Mouse (Mus musculus) hindbrain, embryonic 14.5 days (tissue): ENCODE data around the gene Cbarp. TPM values are rescaled to one million over a fixed set of nuclear protein-coding genes. Genes with fewer than 3 reads are reported as not detected.
"Not testable (repeated sequence)": the region's sequence is repeated elsewhere in the genome, so short reads cannot be mapped to it uniquely, and the experiment has no call there.

Experiments used
- ATAC-seq: fragments of 200-750 bp; cut with Nextera tagmentation; 2 replicates; pipeline ENCODE4 v1.8.0; 2017; ENCODE audit warnings: moderate number of reproducible peaks, mild to moderate bottlenecking, moderate TSS enrichment, moderate library complexity; ENCODE audit not compliant: low FRiP score
- DNase-seq: peaks from one replicate; pipeline ENCODE4 v3.0.0-alpha.2; 2015; ENCODE audit warnings: low spot score
- H3K27ac ChIP-seq: fragments of 300-500 bp; sonication (generic); 2 replicates; pipeline ENCODE4 v1.5.1; 2014; ENCODE audit warnings: mild to moderate bottlenecking, moderate library complexity
- H3K27me3 ChIP-seq: fragments of 300-500 bp; sonication (generic); 2 replicates; pipeline ENCODE4 v1.6.1; 2014; ENCODE audit warnings: mild to moderate bottlenecking, low read length, mixed read lengths; ENCODE audit not compliant: control insufficient read depth, insufficient read depth
- H3K36me3 ChIP-seq: fragments of 300-500 bp; sonication (generic); replicated peaks from 2 replicates; pipeline ENCODE4 v1.6.1; 2014; ENCODE audit not compliant: control insufficient read depth, insufficient read depth
- H3K4me1 ChIP-seq: fragments of 300-500 bp; sonication (generic); replicated peaks from 2 replicates; pipeline ENCODE4 v1.6.1; 2014; ENCODE audit warnings: antibody characterized with exemption, low read length, mixed read lengths; ENCODE audit not compliant: control insufficient read depth, insufficient read depth
- H3K4me2 ChIP-seq: fragments of 300-500 bp; sonication (generic); replicated peaks from 2 replicates; pipeline ENCODE4 v1.6.1; 2014; ENCODE audit warnings: mild to moderate bottlenecking, moderate library complexity
- H3K4me3 ChIP-seq: fragments of 300-500 bp; sonication (generic); replicated peaks from 2 replicates; pipeline ENCODE4 v1.5.1; 2014; ENCODE audit warnings: mild to moderate bottlenecking, low read length
- H3K9ac ChIP-seq: fragments of 300-500 bp; sonication (generic); 2 replicates; pipeline ENCODE4 v1.6.1; 2014
- H3K9me3 ChIP-seq: fragments of 300-500 bp; sonication (generic); 2 replicates; pipeline ENCODE4 v1.6.1; 2016; ENCODE audit warnings: low read length; ENCODE audit not compliant: control insufficient read depth
- WGBS: fragments of 180-500 bp; shearing (Covaris S2); extraction: QIAGEN DNeasy Blood & Tissue Kit; methylation state at CpG from one replicate; pipeline ENCODE4 v1.1.7; 2014; 5-methylcytosine and 5-hydroxymethylcytosine counted together
- polyA plus RNA-seq: library from polyadenylated mRNA; unstranded; fragments of >200 nt; fragmentation: Nextera tagmentation; extraction: Ambion mirVana; gene quantifications from 2 replicates; pipeline ENCODE4 v1.2.1, GENCODE M21; 2014

Gene Cbarp
- polyA plus RNA-seq, 1 experiment from 2014 or later, result 93.4 TPM

DNA sequence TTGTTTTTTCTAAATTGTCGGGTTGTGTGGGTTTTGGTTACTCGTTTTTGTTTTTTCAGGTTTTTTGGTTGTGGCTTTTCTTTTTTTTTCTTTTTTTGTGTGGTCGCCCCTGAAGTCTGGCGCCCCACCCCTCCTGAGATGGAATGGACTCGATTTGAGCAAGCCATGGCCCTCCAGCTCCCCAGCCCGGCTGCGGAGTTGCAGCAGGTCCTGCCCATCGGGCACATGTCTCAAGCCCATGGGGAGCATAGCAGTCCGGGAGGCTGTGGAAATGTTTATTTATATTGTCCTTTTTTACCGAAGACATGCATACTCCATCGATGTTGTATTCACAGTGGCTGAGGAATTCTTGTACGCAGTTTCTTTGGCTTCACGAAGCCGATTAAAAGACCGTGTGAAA lies 30.6 kb upstream of the Cbarp start:
- H3K27me3 ChIP-seq, result no peaks in the 10 kb centered on the region
- H3K27ac ChIP-seq, result no peak overlapping the region
- no peaks in the 10 kb centered on the region for H3K9me3 ChIP-seq
- H3K4me3 ChIP-seq, result no peak overlapping the region; the same call in 1 of the 2 replicates
- no peak overlapping the region for H3K4me2 ChIP-seq
- ATAC-seq (no peak), DNase-seq (no peak)
- no peak overlapping the region for H3K9ac ChIP-seq
- H3K4me1 ChIP-seq, result peaks cover 36% of the 10 kb centered on the region
- H3K36me3 ChIP-seq, result peaks cover 30% of the 10 kb centered on the region
- 92% methylated on average over 15 of the region's 15 CpGs for WGBS

DNA sequence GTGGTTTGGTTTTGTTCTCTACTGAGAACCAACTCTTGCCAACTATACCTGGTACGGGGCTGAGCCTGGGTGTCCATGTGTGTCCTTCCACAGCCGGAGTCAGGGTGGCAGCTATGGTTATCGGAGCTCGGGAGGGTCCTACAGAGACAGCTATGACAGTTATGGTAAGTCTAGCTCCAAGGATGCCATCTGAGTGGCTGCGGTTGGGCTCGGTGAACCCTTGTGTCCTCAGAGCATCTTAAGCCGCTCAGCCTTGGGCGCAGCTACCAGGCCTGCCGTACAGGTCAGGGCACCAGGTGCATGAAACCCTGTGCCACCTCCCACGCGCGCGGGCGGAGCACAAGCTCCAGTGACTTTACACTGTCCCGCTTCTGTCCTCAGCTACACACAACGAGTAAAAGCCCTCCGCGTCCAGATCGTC lies 30.0 kb upstream of the Cbarp start:
- Histone ChIP-seq H3K4me3 (no peak overlapping the region), H3K27ac (no peak overlapping the region), H3K27me3 (no peaks in the 10 kb centered on the region), H3K4me1 (peaks cover 35% of the 10 kb centered on the region), H3K4me2 (no peak overlapping the region), H3K9ac (no peak overlapping the region), H3K9me3 (no peaks in the 10 kb centered on the region), H3K36me3 (peaks cover 30% of the 10 kb centered on the region)
- no peak for ATAC-seq
- 96% methylated on average over 19 of the region's 19 CpGs for WGBS
- DNase-seq, result no peak

DNA sequence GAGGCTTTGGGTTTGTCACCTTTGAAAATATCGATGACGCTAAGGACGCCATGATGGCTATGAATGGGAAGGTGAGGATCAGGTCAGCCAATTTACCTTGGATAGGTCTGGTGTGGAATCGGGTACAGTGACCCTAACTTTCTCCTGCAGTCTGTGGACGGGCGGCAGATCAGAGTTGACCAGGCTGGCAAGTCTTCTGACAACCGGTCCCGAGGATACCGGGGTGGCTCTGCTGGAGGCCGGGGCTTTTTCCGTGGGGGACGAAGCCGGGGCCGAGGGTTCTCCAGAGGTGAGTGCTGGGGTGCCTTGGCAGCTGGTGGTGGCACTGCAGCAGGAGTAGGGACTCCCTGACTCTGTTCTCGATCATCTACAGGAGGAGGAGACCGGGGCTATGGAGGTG lies 29.4 kb upstream of the Cbarp start:
- ATAC-seq (no peak), DNase-seq (no peak)
- Histone ChIP-seq H3K4me1 (peaks cover 35% of the 10 kb centered on the region), H3K4me3 (no peak overlapping the region), H3K4me2 (peak overlapping the region; percentile 4; the same call in 1 of the 2 replicates), H3K36me3 (peaks cover 30% of the 10 kb centered on the region), H3K27ac (no peak overlapping the region), H3K27me3 (no peaks in the 10 kb centered on the region), H3K9me3 (no peaks in the 10 kb centered on the region), H3K9ac (no peak overlapping the region)
- 93% methylated on average over 16 of the region's 16 CpGs for WGBS

DNA sequence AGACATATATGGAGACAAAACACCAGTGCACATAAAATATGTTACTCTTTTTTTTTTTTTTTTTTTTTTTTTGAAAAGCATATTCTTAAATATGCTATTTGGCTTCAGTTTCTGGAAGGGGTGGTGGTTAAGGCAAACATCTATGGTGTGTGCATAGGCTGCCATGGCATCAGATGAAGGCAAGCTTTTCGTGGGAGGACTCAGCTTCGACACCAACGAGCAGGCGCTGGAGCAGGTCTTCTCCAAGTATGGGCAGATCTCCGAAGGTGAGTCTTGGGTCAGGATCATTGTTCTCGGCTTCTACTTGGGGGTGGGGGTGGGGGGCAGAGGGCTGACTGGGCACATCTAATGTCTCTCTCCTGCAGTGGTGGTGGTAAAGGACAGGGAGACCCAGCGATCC lies 29.0 kb upstream of the Cbarp start:
- no peaks in the 10 kb centered on the region for H3K9me3 ChIP-seq
- no peak for DNase-seq
- ATAC-seq, result no peak
- WGBS, result 96% methylated on average over 7 of the region's 7 CpGs
- H3K4me3 ChIP-seq, result no peak overlapping the region
- H3K27me3 ChIP-seq, result no peaks in the 10 kb centered on the region
- peaks cover 30% of the 10 kb centered on the region for H3K36me3 ChIP-seq
- no peak overlapping the region for H3K27ac ChIP-seq
- H3K9ac ChIP-seq, result peak overlapping the region; percentile 100; the same call in 1 of the 2 replicates
- H3K4me1 ChIP-seq, result peaks cover 38% of the 10 kb centered on the region
- H3K4me2 ChIP-seq, result peak overlapping the region; percentile 88

DNA sequence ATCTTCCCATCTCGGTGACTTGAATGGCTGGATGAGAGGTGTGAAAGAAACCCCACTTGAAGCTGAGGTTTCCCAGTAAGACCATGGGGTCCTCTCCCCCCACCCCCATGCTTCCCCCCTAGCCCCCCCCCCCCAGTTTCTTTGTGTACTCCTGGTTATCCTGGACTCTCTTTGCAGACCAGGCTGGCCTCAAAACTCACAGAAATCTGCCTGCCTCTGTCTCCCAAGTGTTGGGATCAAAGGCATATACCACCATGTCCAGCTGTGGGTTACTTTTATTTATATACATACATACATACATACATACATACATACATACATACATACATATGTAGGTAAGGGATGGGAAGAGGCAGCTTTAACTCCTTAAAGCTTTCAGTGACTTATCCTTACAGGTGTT lies 28.4 kb upstream of the Cbarp start:
- Histone ChIP-seq H3K4me2 (peak overlapping the region; percentile 88), H3K9me3 (no peaks in the 10 kb centered on the region), H3K4me1 (peaks cover 44% of the 10 kb centered on the region), H3K9ac (peak overlapping the region; percentile 100), H3K36me3 (peaks cover 30% of the 10 kb centered on the region), H3K4me3 (peak overlapping the region; percentile 100), H3K27ac (no peak overlapping the region), H3K27me3 (no peaks in the 10 kb centered on the region)
- DNase-seq (no peak), ATAC-seq (no peak)
- WGBS, result 50% methylated on average over 1 of the region's 1 CpGs

DNA sequence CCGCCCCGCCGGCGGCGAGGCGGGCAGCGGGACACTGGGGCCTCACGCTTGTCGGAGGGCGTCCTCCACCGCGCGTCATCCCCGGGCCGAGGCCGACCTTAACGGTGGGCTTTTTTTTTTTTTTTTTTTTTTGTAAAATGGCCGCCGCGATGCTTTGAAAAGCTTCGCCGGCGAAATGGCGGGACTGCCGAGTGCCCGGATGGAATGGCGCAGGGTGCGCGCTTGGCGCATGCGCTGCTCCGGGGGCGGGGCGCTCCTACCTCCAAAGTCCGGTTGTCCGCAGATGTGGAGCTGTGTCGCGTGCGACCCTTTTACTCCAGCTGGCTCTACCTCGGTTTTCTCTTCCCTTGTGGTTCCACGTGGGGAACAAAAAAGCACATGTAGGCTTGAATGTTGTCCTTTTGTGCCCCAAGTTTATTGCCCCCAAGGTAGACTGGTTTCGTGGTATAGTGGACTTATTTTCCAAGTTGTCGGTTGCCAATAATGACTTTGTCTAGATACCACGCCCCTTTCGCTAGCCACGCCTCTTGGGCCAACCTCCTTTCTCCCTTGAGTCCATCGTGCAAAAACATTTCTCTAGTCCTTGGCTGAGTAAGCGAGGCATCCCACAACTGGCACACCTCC lies 27.5 kb upstream of the Cbarp start:
- under 1% methylated on average over 45 of the region's 48 CpGs for WGBS
- Histone ChIP-seq H3K27ac (peak overlapping the region; percentile 100), H3K9ac (peak overlapping the region; percentile 100), H3K36me3 (peaks cover 30% of the 10 kb centered on the region), H3K4me1 (peaks cover 42% of the 10 kb centered on the region), H3K4me2 (peak overlapping the region; percentile 88), H3K27me3 (no peaks in the 10 kb centered on the region), H3K9me3 (no peaks in the 10 kb centered on the region), H3K4me3 (peak overlapping the region; percentile 100)
- DNase-seq, result peak; percentile 94
- ATAC-seq, result peak; percentile 25

DNA sequence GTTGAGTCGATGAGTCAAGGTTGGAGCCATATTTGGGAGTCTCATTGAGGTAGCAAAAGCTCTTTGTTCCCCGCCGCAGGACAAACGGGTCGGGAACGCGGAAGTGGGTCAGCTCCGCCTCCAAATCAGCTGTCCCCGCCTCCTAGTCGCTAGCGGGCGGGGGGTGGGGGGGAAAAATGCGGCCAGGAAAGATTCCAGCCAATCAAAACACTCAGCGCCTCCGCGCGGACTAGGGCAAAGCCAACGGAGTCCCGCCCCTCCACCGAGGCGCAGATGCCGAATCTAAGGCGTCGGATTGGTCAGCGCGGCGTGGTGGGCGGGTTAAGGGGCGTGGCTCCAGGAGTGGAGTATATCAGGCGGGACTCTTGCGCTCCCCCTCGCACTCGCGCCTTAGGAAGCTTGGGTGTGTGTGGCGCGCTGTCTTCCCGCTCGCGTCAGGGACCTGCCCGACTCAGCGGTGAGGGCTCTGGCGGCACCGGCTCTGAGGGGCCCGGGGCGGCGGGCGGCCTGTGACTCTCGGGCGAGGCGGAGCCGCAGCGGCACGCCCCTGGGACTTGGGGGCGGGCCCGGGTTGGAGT lies 26.9 kb upstream of the Cbarp start:
- H3K4me1 ChIP-seq, result peaks cover 41% of the 10 kb centered on the region
- peak overlapping the region; percentile 100 for H3K4me3 ChIP-seq
- H3K36me3 ChIP-seq, result peaks cover 30% of the 10 kb centered on the region
- peak overlapping the region; percentile 88 for H3K4me2 ChIP-seq
- ATAC-seq (peak; percentile 92), DNase-seq (peak; percentile 98)
- under 1% methylated on average over 55 of the region's 55 CpGs for WGBS
- no peaks in the 10 kb centered on the region for H3K27me3 ChIP-seq
- H3K9me3 ChIP-seq, result no peaks in the 10 kb centered on the region
- peak overlapping the region; percentile 100 for H3K9ac ChIP-seq
- H3K27ac ChIP-seq, result peak overlapping the region; percentile 100

DNA sequence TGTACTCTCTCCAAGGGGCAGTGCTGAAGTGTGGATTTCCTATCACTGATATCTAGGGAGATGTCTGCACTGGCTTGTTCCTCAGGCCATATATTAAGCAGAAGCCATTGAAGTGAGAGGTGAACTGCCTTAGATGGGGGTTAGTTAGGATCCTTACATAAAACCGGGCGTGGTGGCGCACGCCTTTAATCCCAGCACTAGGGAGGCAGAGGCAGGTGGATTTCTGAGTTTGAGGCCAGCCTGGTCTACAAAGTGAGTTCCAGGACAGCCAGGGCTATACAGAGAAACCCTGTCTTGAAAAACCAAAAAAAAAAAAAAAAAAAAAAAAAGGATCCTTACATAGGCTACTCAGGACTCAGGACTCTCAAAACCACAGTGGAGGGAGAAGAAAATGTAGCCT lies 25.5 kb upstream of the Cbarp start:
- DNase-seq, H3K27me3 ChIP-seq, ATAC-seq, H3K9me3 ChIP-seq: not testable (repeated sequence)
- peak overlapping the region; percentile 88 for H3K4me2 ChIP-seq
- WGBS, result 83% methylated on average over 4 of the region's 4 CpGs
- peaks cover 17% of the 10 kb centered on the region for H3K36me3 ChIP-seq
- H3K4me3 ChIP-seq, result peak overlapping the region; percentile 40; the same call in 1 of the 2 replicates
- peak overlapping the region; percentile 42 for H3K9ac ChIP-seq
- H3K27ac ChIP-seq, result peak overlapping the region; percentile 87
- H3K4me1 ChIP-seq, result peaks cover 40% of the 10 kb centered on the region

DNA sequence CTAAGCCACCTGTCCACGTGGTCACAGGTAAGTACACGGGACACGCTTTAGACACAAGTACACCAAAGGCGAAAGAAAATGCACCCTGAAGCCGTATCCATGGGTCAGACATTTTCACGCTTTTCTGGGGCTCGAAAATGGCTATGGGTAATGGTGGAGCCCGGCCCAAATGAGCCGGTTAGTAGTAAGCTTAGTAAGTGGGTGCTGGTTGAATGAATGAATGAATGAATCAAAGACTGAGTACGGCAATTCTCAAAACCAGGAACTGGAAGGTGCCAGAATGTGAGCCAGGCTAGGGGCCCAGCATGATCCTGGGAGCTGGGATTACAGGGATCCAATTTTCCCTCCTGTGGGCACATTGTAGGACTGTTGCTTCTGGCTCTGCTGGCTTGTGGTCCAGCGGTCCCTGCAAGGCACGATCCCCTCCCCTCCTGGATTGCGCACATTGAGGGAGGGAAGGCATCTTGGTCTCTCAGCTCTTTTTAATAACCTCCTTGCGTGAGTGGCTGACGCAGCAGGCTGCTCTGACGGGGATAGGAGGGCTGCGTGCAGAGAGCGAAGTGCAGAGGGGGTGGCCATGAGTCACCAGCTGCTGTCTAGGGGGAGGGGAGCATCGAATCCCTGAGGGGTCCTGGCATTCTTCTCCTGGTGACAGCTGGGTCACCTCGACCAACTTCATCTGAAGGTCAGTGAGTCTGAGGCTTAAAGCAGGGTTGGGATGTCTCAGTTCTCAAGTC lies 24.9 kb upstream of the Cbarp start, which contains the start of gene Cirbp:
Cirbp (plus strand) TSS at position 594 of the 737 bp plus-strand sequence.
- peaks cover 46% of the 10 kb centered on the region for H3K4me1 ChIP-seq
- no peaks in the 10 kb centered on the region for H3K9me3 ChIP-seq
- no peak for DNase-seq
- H3K36me3 ChIP-seq, result peaks cover 11% of the 10 kb centered on the region
- H3K9ac ChIP-seq, result peak within 1 kb of the TSS; percentile 75
- no peak for ATAC-seq
- H3K27ac ChIP-seq, result peak within 1 kb of the TSS; percentile 100
- no peaks in the 10 kb centered on the region for H3K27me3 ChIP-seq
- H3K4me3 ChIP-seq, result peak within 1 kb of the TSS; percentile 100
- H3K4me2 ChIP-seq, result peak within 1 kb of the TSS; percentile 88
- 8% methylated on average over 20 of the region's 20 CpGs for WGBS
